Mouse (Mus musculus): ENCODE data around the gene Prrc2b. TPM values are rescaled to one million over a fixed set of nuclear protein-coding genes. Genes with fewer than 3 reads are reported as not detected.

The Prrc2b gene
- polyA plus RNA-seq, 1 experiment: 20.7 TPM

DNA sequence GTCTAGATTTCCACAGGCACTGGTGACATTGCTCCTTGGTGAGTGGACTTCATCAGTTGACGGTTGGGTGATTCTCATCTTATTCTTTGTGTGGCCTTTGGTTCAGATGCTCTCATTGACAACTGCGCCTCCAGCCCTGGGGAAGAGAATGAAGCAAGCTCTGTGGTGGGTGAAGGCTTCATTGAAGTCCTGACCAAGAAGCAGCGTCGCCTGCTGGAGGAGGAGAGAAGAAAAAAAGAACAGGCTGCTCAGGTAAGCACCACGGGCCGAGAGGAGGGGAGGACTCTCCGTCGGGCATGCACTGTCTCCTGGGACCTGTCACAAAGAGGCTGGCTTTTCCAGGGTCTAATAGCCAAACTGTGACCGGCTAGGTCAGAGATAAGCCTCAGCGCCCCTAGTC, 65.6 kb downstream of the Prrc2b start:
- TF ChIP-seq FLI1 (IDR thresholded peaks at IDR 0.05; ENCODE audit: low read length): no peak
- TF ChIP-seq GATA1 (IDR thresholded peaks at IDR 0.05; ENCODE audit: borderline replicate concordance, low read length): no peak
- Histone ChIP-seq H3K36me3 (replicated peaks; ENCODE audit: low read length) (peaks cover 100% of the 10 kb centered on the region), H3K9me3 (no peaks in the 10 kb centered on the region)

DNA sequence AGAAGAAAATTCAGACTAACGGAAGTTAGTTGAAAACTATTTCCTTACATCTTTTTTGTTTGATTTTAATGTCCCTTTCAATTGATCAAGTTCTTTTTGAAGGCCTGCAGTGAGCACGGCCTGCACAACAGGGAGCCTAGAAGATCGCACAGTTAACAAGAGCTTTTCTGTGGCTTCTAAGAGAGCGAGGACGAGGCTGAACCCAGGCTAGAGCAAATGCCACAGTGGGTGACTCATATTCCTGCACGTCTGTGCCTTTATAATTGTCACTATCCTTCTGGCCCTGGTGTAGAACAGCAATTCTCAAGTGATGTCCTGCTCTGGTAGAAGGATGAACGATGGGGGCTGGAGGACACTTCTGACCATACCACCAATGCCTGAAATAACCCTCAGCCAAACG, 66.8 kb downstream of the Prrc2b start:
- no peaks in the 10 kb centered on the region for H3K9me3 ChIP-seq
- TF ChIP-seq GATA1 (IDR thresholded peaks at IDR 0.05; ENCODE audit: borderline replicate concordance, low read length): no peak
- TF ChIP-seq FLI1 (IDR thresholded peaks at IDR 0.05; ENCODE audit: low read length): no peak
- no peaks in the 10 kb centered on the region for H3K4me1 ChIP-seq
- peaks cover 100% of the 10 kb centered on the region for H3K36me3 ChIP-seq (replicated peaks; ENCODE audit: low read length)
- no peak overlapping the region for H3K4me3 ChIP-seq (replicated peaks)
- no peaks in the 10 kb centered on the region for H3K27me3 ChIP-seq (replicated peaks)

More for the DNA sequence above, 65.6 kb downstream of the Prrc2b start:
- Histone ChIP-seq H3K4me3 (replicated peaks) (no peak overlapping the region), H3K4me1 (no peaks in the 10 kb centered on the region), H3K27me3 (replicated peaks) (no peaks in the 10 kb centered on the region)

DNA sequence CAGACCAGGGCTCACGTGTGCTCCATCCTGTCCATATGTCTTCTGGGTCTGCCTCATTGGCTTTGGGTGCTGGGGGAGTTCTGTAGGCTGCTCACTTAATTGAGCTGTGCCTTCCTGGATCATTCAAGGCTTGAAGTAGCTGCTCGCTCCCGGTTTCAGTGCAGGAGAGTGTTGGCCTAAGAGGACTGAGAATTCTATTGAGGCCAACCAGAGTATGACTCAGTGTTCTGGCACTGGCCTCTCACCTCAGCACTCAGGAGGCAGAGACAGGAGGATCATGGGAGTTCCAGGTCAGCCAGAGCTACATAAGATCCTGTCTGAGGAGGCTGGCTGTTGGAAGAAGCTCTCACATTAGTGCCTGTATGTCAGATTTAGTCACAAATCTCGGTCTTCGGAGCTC, 67.2 kb downstream of the Prrc2b start:
- TF ChIP-seq GATA1 (IDR thresholded peaks at IDR 0.05; ENCODE audit: borderline replicate concordance, low read length): no peak
- TF ChIP-seq FLI1 (IDR thresholded peaks at IDR 0.05; ENCODE audit: low read length): no peak
- Histone ChIP-seq H3K27me3 (replicated peaks) (no peaks in the 10 kb centered on the region), H3K36me3 (replicated peaks; ENCODE audit: low read length) (peaks cover 100% of the 10 kb centered on the region), H3K9me3 (no peaks in the 10 kb centered on the region), H3K4me3 (replicated peaks) (no peak overlapping the region), H3K4me1 (no peaks in the 10 kb centered on the region; the same call in 1 of the 2 replicates)

DNA sequence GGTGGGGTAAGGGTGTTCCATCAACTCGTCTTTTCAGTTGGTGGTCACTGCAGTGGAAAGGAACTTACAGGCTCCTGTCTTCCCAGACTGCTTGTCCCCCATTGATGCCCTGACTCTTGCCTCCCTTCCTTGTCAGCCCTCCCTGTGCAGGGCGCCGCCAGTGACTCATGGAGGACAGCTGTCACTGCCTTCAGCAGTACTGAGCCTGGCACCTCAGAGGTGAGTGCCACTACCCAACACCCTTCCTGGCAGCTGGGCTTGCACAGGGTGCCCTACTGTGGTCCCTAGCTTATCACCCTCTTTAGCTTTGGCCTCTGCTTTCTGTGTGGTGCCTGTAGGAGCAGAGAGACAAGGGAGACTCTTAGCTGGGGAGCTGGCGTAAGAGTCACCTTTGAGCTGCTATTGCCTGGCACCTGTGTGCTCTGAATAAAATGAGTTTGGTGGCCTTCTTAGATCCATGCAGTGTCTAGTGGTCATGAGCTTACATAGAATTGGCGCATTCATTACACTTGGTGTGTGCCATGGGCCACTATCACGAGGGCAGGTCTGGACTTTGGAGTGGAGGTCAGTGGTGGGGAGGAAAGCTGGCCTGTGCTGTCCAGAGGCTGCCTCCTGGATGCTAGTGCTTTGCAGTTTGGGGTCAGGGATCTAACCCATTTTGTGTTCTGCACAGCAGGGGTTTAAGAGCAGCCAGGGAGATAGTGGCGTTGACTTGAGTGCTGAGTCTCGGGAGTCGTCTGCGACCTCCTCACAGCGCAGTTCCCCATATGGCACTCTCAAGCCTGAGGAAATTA, 67.9 kb downstream of the Prrc2b start:
- H3K27me3 ChIP-seq (replicated peaks): no peaks in the 10 kb centered on the region
- no peaks in the 10 kb centered on the region; the same call in 1 of the 2 replicates for H3K4me1 ChIP-seq
- peaks cover 100% of the 10 kb centered on the region for H3K36me3 ChIP-seq (replicated peaks; ENCODE audit: low read length)
- TF ChIP-seq FLI1 (IDR thresholded peaks at IDR 0.05; ENCODE audit: low read length): no peak
- no peak for TF ChIP-seq GATA1 (IDR thresholded peaks at IDR 0.05; ENCODE audit: borderline replicate concordance, low read length)
- peak overlapping the region; percentile 18 for H3K4me3 ChIP-seq (replicated peaks)
- H3K9me3 ChIP-seq: no peaks in the 10 kb centered on the region

DNA sequence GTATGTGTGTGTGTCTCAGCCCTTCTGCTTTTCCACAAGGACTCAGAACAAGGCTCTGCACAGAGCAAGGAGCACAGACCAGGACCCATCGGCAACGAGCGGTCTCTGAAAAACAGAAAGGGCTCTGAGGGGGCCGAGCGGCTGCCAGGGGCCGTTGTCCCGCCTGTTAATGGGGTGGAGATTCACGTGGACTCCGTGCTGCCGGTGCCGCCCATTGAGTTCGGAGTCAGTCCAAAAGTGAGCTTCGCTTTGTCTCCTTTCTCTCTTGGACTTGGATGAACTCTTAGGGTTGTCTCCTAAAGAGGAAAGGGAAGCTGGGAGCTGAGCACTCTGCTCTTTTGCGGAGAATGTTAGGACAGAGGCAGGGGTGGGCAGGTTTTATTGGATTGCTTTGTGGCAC, 68.6 kb downstream of the Prrc2b start:
- Histone ChIP-seq H3K9me3 (no peaks in the 10 kb centered on the region), H3K27me3 (replicated peaks) (no peaks in the 10 kb centered on the region), H3K4me1 (no peaks in the 10 kb centered on the region; the same call in 1 of the 2 replicates), H3K36me3 (replicated peaks; ENCODE audit: low read length) (peaks cover 100% of the 10 kb centered on the region), H3K4me3 (replicated peaks) (no peak overlapping the region)
- TF ChIP-seq GATA1 (IDR thresholded peaks at IDR 0.05; ENCODE audit: borderline replicate concordance, low read length) (no peak), FLI1 (IDR thresholded peaks at IDR 0.05; ENCODE audit: low read length) (no peak)

DNA sequence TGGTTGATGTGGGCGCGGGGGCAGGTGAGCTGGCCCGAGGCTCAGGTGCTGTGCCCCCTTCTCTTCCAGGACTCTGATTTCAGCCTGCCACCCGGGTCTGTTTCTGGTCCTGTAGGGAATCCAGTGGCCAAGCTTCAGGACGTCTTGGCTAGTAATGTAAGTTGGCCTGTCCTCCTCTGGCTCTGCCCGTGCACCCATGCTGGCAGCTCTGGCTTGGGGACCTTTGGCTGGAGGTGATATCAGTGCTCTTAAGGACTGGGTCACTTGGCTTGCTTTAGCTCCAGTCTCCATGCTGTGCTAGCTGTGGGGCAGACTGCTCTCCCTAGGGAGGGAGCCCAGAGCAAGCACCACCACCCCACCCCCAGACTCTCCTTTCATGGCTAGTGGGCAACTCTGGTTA, 69.1 kb downstream of the Prrc2b start:
- Histone ChIP-seq H3K4me3 (replicated peaks) (no peak overlapping the region), H3K9me3 (no peaks in the 10 kb centered on the region), H3K4me1 (no peaks in the 10 kb centered on the region; the same call in 1 of the 2 replicates), H3K36me3 (replicated peaks; ENCODE audit: low read length) (peaks cover 100% of the 10 kb centered on the region), H3K27me3 (replicated peaks) (no peaks in the 10 kb centered on the region)
- TF ChIP-seq GATA1 (IDR thresholded peaks at IDR 0.05; ENCODE audit: borderline replicate concordance, low read length) (no peak), FLI1 (IDR thresholded peaks at IDR 0.05; ENCODE audit: low read length) (no peak)

DNA sequence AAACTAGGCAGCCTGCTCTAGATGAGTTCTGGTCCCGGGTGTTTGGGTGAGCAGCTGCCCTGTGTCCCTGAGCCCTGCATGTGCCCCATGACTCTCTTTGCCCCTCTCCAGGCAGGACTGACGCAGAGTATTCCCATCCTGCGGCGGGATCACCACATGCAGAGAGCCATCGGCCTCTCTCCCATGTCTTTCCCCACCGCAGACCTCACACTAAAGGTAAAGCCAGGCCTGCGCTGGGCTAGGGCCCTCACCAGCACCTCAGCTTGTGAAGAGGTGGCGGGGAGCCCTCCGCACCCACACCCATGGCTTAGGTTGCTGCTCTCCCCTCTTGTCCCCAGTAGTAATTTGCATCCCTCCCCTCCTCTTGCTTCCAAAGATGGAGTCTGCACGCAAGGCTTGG, 70.1 kb downstream of the Prrc2b start:
- no peaks in the 10 kb centered on the region for H3K27me3 ChIP-seq (replicated peaks)
- no peak overlapping the region for H3K4me3 ChIP-seq (replicated peaks)
- H3K4me1 ChIP-seq: no peaks in the 10 kb centered on the region; the same call in 1 of the 2 replicates
- H3K36me3 ChIP-seq (replicated peaks; ENCODE audit: low read length): peaks cover 100% of the 10 kb centered on the region
- no peak for TF ChIP-seq FLI1 (IDR thresholded peaks at IDR 0.05; ENCODE audit: low read length)
- TF ChIP-seq GATA1 (IDR thresholded peaks at IDR 0.05; ENCODE audit: borderline replicate concordance, low read length): no peak
- H3K9me3 ChIP-seq: no peaks in the 10 kb centered on the region

DNA sequence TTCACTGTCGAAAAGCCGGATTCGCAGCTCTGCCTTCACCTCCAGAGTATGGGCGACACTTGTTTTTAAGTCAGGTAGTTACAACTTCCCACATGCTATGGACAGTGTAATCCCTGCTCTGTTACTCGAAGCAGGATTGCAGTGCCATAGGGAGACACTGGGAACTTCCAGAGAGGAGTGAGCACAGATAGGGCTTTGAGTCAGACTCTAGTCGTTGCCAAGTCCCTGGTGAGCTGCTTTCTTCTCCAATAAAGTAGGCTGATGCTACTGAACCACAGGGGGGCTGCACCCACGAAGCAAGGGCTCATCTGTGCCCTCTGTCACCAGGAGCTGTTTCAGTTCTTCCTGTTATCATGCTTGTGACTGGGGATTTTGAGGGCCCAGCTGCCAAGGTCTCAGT, 70.7 kb downstream of the Prrc2b start:
- no peak overlapping the region for H3K4me3 ChIP-seq (replicated peaks)
- H3K4me1 ChIP-seq: no peaks in the 10 kb centered on the region; the same call in 1 of the 2 replicates
- H3K9me3 ChIP-seq: no peaks in the 10 kb centered on the region
- TF ChIP-seq GATA1 (IDR thresholded peaks at IDR 0.05; ENCODE audit: borderline replicate concordance, low read length) (no peak), FLI1 (IDR thresholded peaks at IDR 0.05; ENCODE audit: low read length) (no peak)
- no peaks in the 10 kb centered on the region for H3K27me3 ChIP-seq (replicated peaks)
- H3K36me3 ChIP-seq (replicated peaks; ENCODE audit: low read length): peaks cover 100% of the 10 kb centered on the region

DNA sequence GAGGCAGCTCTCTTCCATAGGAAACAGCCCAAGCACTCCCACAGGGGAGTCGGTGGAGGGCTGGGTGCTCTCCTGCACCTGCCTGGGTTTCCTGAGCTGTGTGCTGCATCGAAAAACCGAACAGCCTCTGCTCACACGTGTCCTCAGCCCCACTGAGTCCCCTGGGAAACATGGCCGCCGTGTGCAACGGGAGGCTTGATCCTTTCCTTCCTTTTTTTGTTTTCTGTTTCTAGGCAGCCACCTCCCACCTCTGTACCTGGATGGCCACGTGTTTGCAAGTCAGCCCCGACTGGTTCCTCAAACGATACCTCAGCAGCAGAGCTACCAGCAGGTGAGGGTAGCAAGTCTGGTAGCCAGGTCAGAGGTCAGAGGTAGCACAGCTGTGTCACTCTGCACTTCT, 71.2 kb downstream of the Prrc2b start:
- Histone ChIP-seq H3K4me1 (no peaks in the 10 kb centered on the region; the same call in 1 of the 2 replicates), H3K36me3 (replicated peaks; ENCODE audit: low read length) (peaks cover 100% of the 10 kb centered on the region), H3K9me3 (no peaks in the 10 kb centered on the region), H3K27me3 (replicated peaks) (no peaks in the 10 kb centered on the region), H3K4me3 (replicated peaks) (no peak overlapping the region)
- TF ChIP-seq FLI1 (IDR thresholded peaks at IDR 0.05; ENCODE audit: low read length): no peak
- TF ChIP-seq GATA1 (IDR thresholded peaks at IDR 0.05; ENCODE audit: borderline replicate concordance, low read length): no peak

DNA sequence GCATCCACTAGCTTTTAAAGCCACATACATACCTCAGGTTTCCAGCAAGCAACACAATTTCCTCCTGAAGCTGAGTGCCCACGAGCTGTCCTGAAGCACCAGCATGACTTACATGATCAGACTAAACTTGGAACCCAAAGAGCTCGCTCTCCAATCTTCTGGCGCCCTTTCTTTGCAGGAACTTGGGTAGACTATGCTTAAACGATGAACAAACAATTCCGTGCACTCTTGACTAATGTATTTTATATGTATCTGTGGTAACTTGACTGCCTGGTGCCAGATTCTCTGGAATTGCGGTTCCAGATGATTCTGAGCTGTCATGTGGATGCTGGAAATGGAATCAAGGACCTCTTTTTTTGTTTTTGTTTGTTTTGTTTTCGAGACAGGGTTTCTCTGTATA, 84.6 kb downstream of the Prrc2b start:
- H3K36me3 ChIP-seq (replicated peaks; ENCODE audit: low read length): peaks cover 61% of the 10 kb centered on the region
- TF ChIP-seq GATA1 (IDR thresholded peaks at IDR 0.05; ENCODE audit: borderline replicate concordance, low read length) (no peak), FLI1 (IDR thresholded peaks at IDR 0.05; ENCODE audit: low read length) (no peak)
- H3K9me3 ChIP-seq: no peaks in the 10 kb centered on the region
- no peaks in the 10 kb centered on the region for H3K27me3 ChIP-seq (replicated peaks)
- H3K4me1 ChIP-seq: peaks cover 56% of the 10 kb centered on the region
- H3K4me3 ChIP-seq (replicated peaks): peak overlapping the region; percentile 95

All from megakaryocyte, embryonic 14.5 days (primary cell).